Mouse (Mus musculus): ENCODE measurements around the gene Prss46.

The Prss46 gene

DNA sequence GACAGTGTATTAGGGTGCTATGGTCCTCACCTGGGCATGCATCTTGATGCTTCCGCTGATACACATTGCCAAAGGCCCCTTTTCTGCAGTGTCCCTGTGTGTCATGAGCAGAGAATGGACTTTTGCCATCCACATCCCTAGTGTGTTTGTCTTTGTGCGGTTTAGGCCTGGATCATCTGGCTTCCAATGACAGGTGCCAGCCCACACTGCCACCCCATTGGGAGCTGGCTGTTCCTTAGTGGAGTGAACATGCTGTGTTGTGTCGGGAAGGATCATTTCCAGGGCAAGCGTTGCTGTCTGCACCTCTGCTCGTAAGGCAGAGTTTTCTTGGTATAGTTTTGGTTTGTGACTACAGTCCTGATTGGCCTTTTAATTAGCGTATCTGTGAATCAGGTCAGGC lies 56.9 kb downstream of the Prss46 start:
- DNase-seq, result no peak

DNA sequence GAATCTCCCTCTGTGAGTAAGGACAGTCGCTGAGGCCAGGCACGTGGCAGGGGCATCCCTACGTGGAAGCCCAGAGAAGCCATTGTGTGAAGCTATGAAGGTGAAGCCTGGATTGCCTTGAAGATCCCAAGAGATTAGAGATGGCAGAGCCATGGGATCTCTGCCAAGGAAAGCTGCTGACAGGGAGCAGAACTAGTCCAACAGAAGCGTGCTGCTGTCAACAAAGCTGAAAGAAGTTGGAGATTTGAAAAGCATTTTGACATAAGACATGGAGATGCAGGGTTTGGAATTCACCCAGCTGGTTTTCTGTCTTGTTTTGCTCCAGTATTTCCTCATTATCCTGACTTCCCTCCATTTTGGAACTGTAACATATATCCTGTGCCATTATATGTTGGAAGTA lies 58.0 kb downstream of the Prss46 start:
- DNase-seq, result no peak

Data from embryo, embryonic 11 days (tissue).